Mouse (Mus musculus) gastrocnemius, postnatal 10 days (tissue): ENCODE measurements around the gene Ncln. TPM values are rescaled to one million over a fixed set of nuclear protein-coding genes. Genes with fewer than 3 reads are reported as not detected.

Source experiments
- DNase-seq: peaks from one replicate; pipeline ENCODE4 v3.0.0; 2021; ENCODE audit warnings: mixed read lengths
- long read RNA-seq, 2 experiments: library from polyadenylated mRNA; stranded (forward); transcript quantifications; one replicate each; pipeline ENCODE4 v2.0.0; 2021
- total RNA-seq, 2 experiments: library from RNA; stranded (reverse); gene quantifications; 2 replicates each; pipeline ENCODE4 v1.2.3; 2021

Gene Ncln
- total RNA-seq = 10 to 100 TPM; 45.9 to 48.2 TPM
- long read RNA-seq, experiment 1, transcript Ncln-201 (14 exons, 3,118 nt) = major isoform, 66 of 120 reads
- long read RNA-seq, experiment 1, transcript Ncln-202 (14 exons, 2,841 nt) = minor isoform, 41 of 120 reads
- long read RNA-seq, experiment 1, partial matches to known transcripts = 4 of 120 reads
- long read RNA-seq, experiment 1, other reads (novel, unspliced or antisense) = 9 of 120 reads
- long read RNA-seq, experiment 2, transcript Ncln-201 (14 exons, 3,118 nt) = major isoform, 43 of 80 reads
- long read RNA-seq, experiment 2, transcript Ncln-202 (14 exons, 2,841 nt) = minor isoform, 21 of 80 reads
- long read RNA-seq, experiment 2, partial matches to known transcripts = 4 of 80 reads
- long read RNA-seq, experiment 2, other reads (novel, unspliced or antisense) = 9 of 80 reads

DNA sequence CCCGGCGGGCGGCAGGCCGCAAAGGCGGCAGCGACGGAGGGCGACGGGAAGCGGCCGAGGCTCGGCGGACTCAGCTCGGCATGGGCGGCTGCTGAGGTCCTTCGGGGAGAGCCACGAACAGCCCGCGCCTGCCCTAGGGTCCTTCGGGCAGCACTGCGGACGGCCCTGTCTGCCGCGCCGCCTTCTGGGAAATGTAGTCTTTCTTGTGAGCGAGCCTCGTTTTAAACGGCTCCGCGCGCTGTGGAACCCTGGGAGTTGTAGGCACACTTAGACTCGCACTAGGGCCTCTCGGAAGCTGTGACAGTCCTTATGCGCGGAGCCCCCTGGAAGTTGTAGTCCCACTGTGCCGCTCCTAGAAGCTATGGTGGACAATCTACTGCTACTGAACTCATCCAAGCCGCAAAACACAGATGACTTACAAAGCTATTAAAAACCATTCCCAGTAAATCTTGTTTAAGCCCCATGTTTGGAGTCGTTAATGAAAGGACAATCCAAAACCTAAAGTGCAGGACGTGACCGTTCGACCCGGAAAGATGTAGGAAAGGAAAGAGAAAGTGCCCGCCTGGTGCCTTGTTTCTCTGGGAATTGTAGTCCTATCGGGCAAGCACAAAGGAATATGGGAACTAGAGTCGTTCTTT, at the start of gene Ncln:
Gene Ncln (minus strand): TSS at position 129 of the 638 bp plus-strand sequence.
- peak; percentile 95 for DNase-seq

DNA sequence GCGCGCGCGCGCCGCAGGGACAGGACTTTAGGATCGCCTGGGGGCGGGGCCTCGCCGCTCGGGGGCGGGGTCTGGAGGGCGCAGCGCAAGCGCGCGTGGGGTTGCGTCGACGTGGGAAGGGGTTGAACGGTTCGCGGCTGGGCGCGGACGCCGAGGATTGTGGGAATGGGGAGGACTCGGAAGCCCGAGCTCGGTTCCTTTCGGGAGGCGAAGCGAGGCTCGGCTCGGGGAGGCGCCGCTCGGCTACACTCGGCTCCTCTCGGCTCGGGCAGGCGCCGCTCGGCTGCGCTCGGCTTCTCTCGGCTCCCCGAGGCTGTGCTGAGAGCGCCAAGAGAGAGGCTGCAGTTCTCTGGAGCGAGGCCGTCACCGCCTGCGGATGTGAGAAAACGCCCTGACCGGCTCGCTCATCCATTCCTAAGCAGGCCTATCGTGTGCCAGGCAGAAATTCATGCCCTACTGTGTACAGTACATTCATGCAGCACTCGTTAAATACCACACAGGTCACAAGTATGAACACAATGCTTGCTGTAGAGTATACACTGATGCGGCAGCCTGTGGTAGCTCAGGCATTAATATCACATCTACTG, 49.1 kb upstream of the Ncln start, which contains the start of gene Gna11:
Gene Gna11 (minus strand): TSS at position 30 of the 587 bp plus-strand sequence.
- peak; percentile 100 for DNase-seq

DNA sequence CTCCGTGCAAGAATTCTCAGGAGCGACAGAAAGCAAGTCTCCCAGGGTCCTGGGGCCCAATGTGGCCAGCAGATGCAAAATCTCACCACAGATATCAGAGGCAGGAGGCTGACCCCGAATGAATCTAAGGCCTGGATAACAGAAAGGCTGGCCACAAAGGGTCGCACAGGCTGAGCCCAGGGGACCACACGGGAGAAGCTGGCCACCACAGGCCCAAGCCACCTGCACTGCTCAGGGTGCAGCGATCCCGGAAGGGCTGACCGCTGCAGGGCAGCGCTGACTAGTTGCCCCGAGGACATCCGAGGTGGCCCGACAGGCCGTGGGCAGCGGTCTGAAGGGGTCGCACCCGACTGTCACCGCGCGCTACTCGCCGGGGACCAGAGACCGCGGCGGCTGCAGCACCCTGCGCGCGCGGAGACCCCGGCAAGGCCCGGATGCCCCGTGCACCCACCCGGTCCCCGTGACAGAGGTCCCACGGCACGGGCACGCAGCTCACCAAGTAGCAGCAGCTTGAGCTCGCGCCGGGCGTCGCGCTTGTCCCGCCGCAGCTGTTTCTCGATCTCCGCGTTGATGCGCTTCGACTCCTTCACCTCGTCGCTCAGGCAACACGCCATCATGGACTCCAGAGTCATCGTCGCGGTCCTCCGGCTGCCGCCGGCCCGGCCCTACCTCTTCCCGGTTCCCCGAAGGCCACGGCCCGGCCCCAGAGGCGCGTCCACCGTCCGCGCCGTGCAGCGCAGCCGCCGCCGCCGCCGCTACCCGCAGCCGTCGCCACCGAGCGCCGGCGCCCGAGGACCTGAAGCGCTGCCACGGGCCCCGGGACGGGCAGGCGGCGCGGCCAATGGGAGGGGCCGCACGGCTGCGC, 48.3 kb upstream of the Ncln start:
- DNase-seq = no peak

DNA sequence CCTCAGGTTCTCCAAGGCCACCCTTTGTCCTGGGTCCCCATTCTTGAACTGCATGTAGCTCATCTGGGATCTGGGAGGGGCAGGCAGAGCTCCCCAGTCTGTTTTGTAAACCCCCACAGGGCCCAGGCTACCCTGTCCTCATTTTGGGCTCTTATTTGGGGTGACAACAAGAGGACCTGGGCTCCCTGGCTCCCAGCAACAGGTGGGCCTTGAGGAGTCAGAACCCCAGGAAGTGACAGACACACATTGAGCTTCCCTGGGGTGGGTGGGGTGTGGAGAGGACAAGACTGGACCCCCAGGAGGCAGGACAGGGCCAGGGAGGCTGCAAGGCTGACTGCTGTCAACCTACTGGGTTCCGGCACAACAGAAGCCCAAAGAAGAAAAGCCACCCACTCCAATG, 47.4 kb upstream of the Ncln start:
- no peak for DNase-seq

DNA sequence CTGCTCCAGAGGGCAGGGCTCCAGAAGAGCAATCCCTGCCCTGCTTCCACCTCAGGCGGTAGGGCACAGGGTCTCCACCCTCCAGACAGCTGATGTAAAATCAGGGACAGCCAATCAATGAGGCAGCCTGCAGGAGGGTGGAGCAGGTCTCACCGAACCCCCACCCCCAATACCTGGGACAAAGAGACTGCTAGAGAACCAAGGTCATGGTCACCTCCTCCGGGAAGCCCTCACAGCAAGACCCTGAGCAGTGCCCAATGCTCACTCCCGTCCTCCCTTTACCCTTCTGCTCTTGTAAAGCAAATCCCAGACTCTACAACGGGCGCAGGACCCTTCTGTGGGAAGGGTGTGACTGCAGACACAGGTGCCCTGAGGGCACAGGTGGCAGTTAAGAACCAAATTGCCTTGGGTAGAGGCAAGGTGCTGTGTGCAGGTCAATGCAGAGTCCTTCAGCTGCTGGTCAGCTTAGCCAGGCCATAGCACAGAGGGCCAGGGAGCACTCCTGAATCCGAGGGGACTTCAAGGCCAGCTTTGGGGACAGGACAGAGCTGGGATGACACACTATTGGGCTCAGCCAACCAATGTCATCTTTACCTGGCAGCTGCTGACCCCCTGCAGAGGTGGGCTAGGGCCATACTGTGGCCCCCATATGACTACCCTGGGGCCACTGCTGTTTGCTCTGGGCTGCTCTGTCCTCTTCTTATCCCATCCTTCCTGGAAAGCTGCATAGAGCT, 46.7 kb upstream of the Ncln start:
- no peak for DNase-seq

DNA sequence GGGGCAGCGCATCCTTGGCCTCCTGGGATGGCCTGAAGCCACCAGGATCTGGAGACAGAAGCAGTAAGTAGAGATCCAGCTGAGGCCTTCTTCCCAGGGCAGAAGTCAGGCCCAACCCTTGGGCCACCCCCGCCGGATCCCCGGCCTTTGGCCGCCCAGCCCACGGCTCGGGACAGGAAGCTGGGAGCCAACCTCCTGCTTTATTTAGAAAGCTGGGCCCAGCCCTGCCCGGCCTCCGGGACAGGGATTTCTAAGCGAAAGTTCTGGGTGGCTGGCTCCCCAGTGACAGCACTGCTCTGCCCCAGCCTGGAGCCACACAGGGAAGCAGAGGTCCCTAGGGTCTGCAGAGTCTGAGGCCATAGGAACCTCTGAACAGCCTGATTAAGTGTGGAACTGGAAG, 45.6 kb upstream of the Ncln start:
- DNase-seq = peak; percentile 60

DNA sequence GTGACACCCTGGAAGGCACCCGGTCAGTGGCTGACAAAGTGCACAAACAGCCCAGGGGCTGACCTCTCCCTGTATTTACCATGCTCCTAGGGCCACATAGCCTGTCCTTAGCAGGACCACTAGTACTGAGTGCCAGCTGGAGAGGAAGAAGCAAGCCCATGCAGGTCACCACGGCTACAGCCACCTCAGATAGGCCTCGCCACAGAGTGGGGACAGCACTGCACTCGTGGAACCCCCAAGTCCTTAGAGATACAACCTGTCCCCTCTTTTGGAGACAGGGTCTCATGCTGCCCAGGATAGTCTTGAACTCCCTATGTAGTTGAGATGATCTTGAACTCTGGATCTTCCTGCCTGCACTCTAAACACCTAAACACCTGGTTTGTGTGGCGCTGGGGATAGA, 45.2 kb upstream of the Ncln start:
- DNase-seq = no peak

DNA sequence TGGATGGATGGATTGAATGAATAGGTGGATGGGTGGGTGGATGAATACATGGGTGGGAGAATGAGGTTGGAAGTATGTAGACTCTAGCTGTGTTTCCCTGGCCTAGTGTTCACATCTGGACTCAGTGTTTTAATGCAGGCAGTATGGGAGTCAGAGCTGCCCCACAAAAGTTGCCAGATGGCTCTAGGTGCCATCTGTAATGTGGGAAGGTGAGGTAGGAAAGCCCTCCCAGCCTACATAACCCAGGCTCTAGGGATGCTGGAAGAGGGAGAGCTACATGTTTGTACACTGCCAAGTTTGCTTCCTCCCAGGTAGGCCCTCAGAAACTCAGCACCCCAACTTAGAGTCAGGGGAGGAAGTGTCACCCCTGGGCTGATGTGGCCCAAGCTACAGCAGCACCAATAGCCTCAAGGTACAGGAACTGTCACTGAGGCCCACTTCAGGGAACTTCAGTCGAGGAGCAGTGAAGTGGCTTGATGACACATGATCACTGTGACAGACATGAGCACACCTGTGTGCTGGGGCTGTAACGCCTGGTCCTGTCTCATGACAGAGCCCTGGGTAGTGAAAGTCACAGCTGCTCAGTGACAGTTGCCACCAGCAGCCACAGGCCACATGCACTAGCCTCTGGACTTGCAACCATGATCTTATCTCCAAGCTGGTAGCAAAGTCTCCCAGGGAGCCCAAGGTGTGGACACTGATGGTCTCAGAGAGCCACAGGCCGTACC, 42.3 kb upstream of the Ncln start:
- DNase-seq = no peak

DNA sequence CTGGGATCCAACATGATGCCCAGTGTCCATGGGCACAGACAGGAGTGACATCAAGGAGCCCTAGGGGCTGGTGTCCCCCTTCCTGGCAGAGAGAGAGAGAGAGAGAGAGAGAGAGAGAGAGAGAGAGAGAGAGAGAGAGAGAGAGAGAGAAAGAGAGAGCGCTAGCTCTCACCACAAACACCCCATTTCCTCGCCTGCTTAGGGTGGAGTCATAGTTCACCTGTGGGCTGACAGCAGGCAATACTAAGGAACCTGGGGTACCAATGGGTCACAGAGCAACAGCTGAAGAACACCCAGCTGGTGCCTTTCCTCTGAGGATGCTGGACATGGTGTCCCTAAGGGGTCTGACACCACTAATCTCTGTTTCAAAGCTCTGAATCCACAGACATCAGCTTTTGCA, 41.2 kb upstream of the Ncln start:
- DNase-seq = no peak

DNA sequence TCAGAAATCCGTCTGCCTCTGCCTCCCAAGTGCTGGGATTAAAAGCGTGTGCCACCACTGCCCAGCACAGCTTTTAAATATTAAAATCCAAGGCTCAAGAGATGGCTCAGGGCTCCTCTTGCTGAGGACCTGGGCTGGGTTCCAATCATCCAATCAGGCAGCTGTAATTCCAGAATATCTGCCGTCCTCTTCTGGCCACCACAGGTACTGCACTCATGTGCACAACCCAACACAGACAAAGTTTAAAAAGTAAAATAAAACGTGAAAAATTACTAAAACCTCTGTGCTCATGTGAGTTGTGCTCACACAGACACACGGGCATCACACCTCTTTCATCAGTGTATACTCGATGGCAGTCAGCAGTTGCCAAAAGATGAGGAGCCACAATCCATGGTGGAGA, 40.5 kb upstream of the Ncln start:
- peak; percentile 56 for DNase-seq

DNA sequence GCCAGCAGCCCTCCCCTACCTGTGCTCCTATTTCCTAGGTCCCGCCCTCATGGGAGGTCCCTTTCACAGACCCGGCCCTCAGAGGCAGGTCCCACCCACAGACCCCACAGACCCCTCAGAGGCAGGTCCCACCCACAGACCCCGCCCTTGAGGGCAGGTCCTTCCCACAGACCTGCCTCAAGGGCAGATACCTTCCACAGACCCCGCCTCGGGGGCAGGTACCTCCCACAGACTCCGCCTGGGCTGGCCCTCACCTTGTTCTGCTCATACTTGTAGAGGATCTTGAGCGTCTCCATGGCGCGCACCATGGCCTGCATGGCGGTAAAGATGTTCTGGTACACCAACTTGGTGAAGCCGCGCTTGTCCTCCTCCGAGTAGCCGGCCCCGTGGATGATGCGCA, 38.6 kb upstream of the Ncln start:
- no peak for DNase-seq

DNA sequence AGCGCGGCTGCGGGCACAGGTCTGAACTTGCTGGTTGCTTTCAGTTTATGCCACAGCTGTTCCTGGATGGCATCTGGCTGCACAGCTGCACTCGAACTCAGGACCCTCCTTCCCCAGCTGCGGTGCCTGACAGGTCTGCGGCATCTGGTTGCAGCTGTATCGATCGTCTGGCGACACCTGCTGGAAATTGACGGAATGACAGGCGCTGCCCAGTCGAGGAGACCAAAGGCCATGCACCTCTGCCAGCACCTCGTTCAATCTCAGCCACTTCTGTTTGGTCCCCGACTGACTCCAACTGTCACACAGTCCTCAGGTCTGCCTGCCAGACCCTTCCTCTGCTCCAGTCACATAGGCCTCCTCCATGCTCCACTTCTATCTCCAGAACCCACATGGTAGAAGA, 30.6 kb upstream of the Ncln start:
- peak; percentile 88 for DNase-seq

DNA sequence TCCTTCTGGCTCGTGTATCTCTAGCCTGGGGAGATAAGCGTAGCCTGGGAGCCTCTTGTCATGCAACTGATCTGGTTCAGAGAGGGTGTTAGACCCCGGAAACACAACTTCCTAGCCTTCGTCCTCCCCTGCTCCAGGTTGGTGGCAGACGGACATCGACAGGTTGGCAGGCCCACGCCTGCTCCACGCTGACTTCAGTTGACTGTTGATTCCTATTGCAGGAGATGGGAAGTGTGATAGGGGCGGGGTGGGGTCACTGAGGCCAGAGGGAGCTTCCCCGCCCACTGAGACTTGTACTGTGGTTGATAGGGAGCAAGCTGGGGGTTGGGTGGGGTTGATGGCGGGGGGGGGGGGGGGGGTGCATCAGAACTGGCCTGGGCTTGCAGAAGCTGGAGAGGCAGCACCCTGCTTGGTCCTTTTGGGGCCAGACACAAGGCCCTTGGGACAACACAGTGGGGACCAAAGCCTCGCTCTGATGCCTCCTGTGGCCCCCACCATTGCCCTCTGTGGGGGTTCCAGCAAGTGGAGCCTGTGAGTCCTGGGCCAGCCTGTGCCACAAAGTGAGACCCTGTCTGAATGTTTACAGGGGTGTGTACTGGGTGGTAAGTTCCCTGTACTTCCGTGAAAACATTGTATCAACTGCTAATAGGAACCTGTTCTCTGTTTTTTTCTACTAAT, 29.0 kb upstream of the Ncln start:
- no peak for DNase-seq

DNA sequence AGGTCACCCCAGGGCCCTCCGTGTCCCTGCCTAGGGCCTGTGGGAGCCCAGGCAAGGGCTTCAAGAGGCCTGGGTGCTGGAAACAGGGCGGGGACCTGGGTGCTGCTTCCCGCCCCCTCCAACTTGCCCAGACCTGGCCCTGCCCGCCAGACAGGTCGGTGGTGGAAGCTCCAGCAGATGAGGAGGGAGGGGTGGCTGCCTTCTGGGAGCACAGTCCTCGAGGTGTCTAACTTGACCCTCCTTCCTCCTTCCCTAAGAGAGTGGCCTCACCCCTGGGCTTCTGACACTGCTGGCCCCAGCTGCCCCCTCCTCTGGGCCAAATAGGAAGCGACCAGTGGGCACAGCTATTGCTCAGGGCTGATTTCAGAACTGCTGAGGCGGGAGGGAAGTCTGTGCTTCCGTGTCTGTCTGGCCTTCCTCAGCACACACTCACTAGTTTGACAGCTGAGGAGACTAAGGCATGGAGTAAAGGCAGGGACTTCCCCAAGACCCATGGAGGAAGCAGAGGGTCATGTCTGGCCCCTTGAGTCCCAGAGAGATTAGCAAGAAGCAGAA, 27.9 kb upstream of the Ncln start, which contains the start of gene Gna15:
Gene Gna15 (minus strand): TSS at position 175 of the 555 bp plus-strand sequence.
- DNase-seq = no peak

DNA sequence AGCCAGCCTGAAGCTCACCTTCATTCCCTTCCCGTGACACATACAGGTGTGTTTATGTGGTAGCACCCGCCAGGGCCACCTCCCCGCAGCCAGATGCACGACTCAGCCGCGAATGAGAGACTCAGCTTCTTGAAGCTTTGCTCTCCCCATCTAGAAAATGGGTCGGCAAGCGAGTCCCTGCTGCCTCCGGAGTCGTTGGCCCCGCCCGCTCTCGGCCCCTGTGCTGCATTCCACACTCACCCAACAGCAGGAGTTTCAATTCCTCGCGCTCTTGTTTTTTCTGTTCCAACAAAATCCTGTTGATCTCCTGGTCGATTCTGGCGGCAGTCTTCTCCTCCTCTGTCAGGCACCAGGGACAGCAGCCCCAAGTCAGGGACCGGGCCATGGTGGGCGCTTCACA, 27.4 kb upstream of the Ncln start:
- DNase-seq = no peak

DNA sequence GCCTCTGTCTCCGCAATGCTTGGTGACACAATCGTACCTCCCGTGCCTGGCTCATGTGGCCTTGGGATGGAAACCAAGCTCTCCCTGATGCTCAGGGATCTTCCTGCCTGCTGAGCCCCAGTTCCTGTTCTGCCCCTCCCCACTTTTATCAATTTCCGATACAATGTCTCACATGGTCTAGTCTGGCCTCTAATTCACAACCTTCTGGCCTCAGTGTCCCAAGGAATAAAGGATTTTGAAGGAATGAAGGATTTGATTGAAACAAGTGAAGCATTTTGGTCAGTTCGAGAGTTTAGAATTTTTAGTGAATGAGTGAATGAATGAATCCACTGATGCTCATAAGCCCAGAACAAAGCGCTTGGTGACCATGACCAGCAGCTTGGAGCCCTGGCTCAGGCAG, 26.9 kb upstream of the Ncln start:
- no peak for DNase-seq

DNA sequence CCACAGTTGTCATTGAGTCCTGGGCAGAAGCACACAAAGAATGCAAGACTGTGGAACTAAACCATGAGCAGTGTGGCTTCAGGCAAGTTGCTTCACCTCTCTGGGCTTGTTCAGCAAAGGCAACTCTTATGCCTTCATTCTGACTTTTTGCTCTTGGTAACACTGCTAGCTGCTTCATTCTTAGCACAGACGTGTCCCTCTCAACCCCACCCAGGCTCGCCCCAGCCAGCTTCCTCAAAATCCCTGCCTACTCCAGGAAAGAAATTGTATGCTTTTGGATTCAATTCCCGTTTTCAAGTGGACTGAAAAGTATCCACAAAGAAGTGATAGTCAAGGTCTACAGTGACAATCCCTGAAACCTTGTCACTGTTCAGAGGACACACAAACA, 23.8 kb upstream of the Ncln start:
- DNase-seq = no peak

DNA sequence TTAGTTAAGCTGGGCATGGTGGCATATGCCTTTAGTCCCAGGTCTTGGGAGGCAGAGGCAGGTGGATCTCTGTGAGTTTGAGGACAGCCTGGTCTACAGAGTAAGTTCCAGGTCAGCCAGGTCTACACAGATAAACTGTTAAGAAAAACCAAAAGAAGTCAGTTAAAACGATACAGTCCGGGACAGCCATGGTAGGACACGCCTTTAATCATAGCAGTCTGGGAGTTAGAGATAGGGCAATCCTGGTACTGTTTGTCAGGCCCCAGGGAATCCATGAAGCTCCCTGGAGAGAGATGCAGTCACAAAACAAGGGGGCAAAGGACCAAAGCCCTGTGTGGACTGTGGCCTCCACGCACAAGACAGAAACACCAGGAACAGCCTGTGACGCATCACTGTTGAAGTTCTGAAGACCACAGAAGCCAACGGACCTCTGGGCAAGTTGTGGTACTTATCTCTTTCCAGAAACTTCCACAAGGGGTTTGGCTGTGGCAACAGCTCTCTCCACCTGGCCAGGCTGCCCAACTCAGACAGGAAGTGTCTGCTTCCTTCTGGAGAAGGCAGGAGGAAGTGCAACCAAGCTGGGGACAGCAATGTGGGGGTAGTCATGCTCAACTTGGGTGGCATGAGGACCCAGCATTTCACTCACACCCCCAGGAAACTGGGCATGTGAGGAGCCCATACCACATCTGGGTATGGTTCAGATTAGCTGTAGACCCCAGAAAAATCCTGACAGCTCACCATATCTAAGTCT, 23.2 kb upstream of the Ncln start:
- no peak for DNase-seq

DNA sequence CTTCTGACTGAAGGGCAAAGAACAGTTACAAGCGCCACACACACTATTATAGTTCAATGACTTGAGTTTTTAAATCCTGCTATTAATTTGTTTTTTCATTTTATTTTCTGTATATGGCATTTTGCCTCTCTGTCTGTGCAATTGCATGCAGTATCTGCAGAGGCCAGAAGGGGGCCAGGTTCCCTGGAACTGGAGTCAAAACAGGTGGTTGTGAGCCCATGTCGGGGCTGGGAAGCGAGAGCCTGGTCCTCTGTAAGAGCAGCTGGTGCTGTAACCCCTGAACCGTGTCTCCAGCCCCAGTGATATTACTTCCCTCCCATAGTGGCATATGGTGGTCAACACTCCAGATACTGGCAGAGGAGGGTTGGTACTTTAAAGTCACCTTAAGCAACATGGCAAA, 22.4 kb upstream of the Ncln start:
- peak; percentile 79 for DNase-seq
